Mouse (Mus musculus) ES-Bruce4 (cell line): ENCODE results near the gene Dpy19l1. TPM values are rescaled to one million over a fixed set of nuclear protein-coding genes. Genes with fewer than 3 reads are reported as not detected.

Experiments
- H3K27ac ChIP-seq: 2 replicates; pipeline ENCODE4 v1.5.1; 2012; ENCODE audit warnings: low read length, inconsistent platforms; ENCODE audit not compliant: insufficient read depth
- H3K27me3 ChIP-seq: 2 replicates; pipeline ENCODE4 v1.6.1; 2012; ENCODE audit warnings: mild to moderate bottlenecking, low read length, inconsistent platforms; ENCODE audit not compliant: control insufficient read depth, poor library complexity, insufficient read depth, severe bottlenecking
- H3K36me3 ChIP-seq: 2 replicates; pipeline ENCODE4 v1.6.1; 2012; ENCODE audit warnings: inconsistent platforms, mild to moderate bottlenecking, low read length, moderate library complexity; ENCODE audit not compliant: control insufficient read depth, poor library complexity, insufficient read depth, severe bottlenecking
- H3K4me1 ChIP-seq: one replicate; pipeline ENCODE4 v1.8.1; 2011; ENCODE audit warnings: low read length; ENCODE audit not compliant: control insufficient read depth, insufficient read depth
- H3K4me3 ChIP-seq: 2 replicates; pipeline ENCODE4 v1.5.1; 2011; ENCODE audit warnings: low read depth, mild to moderate bottlenecking, low read length
- H3K9ac ChIP-seq: 2 replicates; pipeline ENCODE4 v1.6.1; 2012; ENCODE audit warnings: low read depth, mild to moderate bottlenecking, inconsistent platforms; ENCODE audit not compliant: poor library complexity, severe bottlenecking
- H3K9me3 ChIP-seq: replicated peaks from 2 replicates; pipeline ENCODE4 v1.6.1; 2012; ENCODE audit warnings: mild to moderate bottlenecking, low read length, inconsistent platforms; ENCODE audit not compliant: control insufficient read depth, poor library complexity, insufficient read depth, severe bottlenecking
- CTCF ChIP-seq: IDR thresholded peaks from one replicate; pipeline ENCODE4 v1.8.1; 2011; ENCODE audit warnings: low read depth, low read length
- EP300 ChIP-seq: IDR thresholded peaks from 2 replicates; pipeline ENCODE4 v1.6.1; 2011; ENCODE audit warnings: low read depth, low read length; ENCODE audit not compliant: insufficient read depth
- POLR2A ChIP-seq: IDR thresholded peaks from one replicate; pipeline ENCODE4 v1.8.1; 2011; ENCODE audit warnings: low read length; ENCODE audit not compliant: insufficient read depth
- polyA plus RNA-seq: library from polyadenylated mRNA; stranded (reverse); fragments of >200 nt; gene quantifications from 2 replicates; pipeline ENCODE4 v1.2.4, GENCODE M21; 2011; ENCODE audit warnings: low read depth; ENCODE audit not compliant: missing spikeins, insufficient read depth, insufficient read length

The Dpy19l1 gene
- polyA plus RNA-seq, 1 experiment: 39.7 TPM

DNA sequence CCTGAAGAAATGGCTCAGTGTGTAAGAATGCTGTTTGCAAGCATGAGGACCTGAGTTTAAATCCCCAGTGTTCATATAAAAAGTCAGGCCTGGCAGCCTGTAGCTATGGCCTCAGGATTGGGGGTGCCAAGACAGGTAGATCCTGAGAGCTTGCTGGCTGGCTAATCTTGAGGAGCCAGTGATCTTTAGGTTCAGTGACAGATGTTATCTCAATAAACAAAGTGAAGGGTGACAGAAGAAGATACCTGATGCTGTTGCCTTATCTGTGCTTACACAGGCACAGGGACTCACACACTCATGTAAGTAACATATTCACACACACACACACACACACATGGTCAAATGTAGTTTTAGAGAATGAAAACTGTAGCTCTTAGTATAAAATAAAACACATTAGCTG lies 115.7 kb downstream of the Dpy19l1 start:
- H3K4me1 ChIP-seq: no peaks in the 10 kb centered on the region
- H3K36me3 ChIP-seq: no peaks in the 10 kb centered on the region
- H3K27ac ChIP-seq: no peak overlapping the region
- H3K27me3 ChIP-seq: no peaks in the 10 kb centered on the region
- H3K9ac ChIP-seq: no peak overlapping the region
- no peaks in the 10 kb centered on the region for H3K9me3 ChIP-seq
- TF ChIP-seq EP300 (no peak), POLR2A (no peak), CTCF (no peak)
- no peak overlapping the region for H3K4me3 ChIP-seq

DNA sequence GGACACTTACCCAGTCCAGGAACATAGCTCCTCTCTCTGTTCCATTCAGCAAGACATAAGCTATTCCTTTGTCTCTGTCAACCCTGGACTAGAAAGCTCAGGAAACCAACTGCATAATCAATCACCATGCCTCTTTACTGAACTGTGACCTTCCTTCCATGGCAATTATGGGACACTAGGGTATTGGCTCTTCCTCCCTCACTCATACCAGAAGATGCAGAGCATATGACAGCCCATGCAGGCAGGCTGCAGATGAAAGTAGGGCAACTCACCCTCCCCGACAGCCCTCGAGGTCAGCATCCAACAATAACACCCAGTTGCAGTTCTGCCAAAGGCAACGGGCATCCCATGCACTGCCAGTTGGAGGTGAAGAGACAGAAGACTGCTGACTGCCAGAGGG lies 123.6 kb downstream of the Dpy19l1 start:
- TF ChIP-seq EP300: no peak
- no peak for TF ChIP-seq CTCF
- no peak for TF ChIP-seq POLR2A
- H3K36me3 ChIP-seq: no peaks in the 10 kb centered on the region
- no peak overlapping the region for H3K9ac ChIP-seq
- H3K9me3 ChIP-seq: no peaks in the 10 kb centered on the region
- no peak overlapping the region for H3K27ac ChIP-seq
- H3K27me3 ChIP-seq: no peaks in the 10 kb centered on the region
- H3K4me3 ChIP-seq: no peak overlapping the region
- H3K4me1 ChIP-seq: no peaks in the 10 kb centered on the region

DNA sequence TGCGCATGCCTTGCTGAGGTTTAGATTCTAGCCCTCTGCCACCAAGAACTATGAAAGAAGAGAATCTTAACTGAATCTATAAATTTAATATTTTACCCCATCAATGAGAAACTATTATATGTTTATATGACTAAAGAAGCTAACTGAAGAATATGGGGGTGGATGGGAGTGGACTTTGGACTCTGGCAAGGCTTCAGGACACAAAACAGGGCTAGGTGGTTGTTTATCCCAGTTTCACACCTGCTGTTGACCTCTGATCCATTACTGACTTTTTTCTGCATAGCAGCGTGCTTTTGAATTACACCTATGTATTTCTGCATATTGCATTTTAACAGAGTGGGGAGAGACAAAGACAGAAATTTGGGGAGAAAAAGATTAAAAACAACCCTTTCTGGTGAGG lies 124.1 kb downstream of the Dpy19l1 start:
- Histone ChIP-seq H3K4me3 (no peak overlapping the region), H3K27me3 (no peaks in the 10 kb centered on the region), H3K36me3 (no peaks in the 10 kb centered on the region), H3K4me1 (no peaks in the 10 kb centered on the region), H3K27ac (no peak overlapping the region), H3K9ac (no peak overlapping the region), H3K9me3 (no peaks in the 10 kb centered on the region)
- TF ChIP-seq EP300: no peak
- no peak for TF ChIP-seq CTCF
- TF ChIP-seq POLR2A: no peak

Other genes starting within 250 kb of the Dpy19l1 start
- not detected in 2 replicates for gene Cypt4, start 122.1 kb upstream of the Dpy19l1 start, polyA plus RNA-seq
- not detected in 2 replicates for gene Dpy19l2, start 193.2 kb upstream of the Dpy19l1 start, polyA plus RNA-seq